Mouse (Mus musculus): ENCODE data around the gene Tanc2. TPM values are rescaled to one million over a fixed set of nuclear protein-coding genes. Genes with fewer than 3 reads are reported as not detected.

The Tanc2 gene
- polyA plus RNA-seq, 2 experiments: 0.66 to 0.89 TPM

DNA sequence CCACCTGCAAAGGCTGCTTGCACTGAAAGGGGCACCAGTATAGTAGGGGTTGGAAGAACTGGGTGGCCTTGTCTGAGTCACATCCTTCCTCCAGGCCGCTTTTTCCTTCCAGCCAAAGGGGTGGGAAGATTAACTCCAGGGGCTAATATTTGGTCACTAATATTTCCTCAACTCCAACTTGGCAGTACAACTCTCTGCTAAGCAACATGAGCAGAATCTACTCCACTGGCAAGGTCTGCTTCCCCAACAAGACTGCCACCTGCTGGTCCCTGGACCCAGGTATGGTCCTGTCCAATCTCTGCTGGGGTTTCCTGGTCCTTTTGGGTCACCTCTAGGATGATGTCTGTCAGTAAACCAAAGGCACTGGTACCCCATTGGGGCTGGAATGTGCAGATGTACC lies 379.7 kb downstream of the Tanc2 start:
- Histone ChIP-seq H3K9ac (replicated peaks) (no peak overlapping the region), H3K9me3 (ENCODE audit: control insufficient read depth, low read length) (no peaks in the 10 kb centered on the region), H3K4me1 (replicated peaks; ENCODE audit: control insufficient read depth in 2 of 2, insufficient read depth in 2 of 2, low read length in 1 of 2) (no peaks in the 10 kb centered on the region), H3K27me3 (ENCODE audit: control insufficient read depth, insufficient read depth, low read length) (peaks cover 32% of the 10 kb centered on the region), H3K36me3 (replicated peaks; ENCODE audit: control insufficient read depth, insufficient read depth, low read depth) (no peaks in the 10 kb centered on the region), H3K4me3 (ENCODE audit: insufficient read depth in 1 of 2, low read depth in 2 of 2, low read length in 2 of 2) (no peak overlapping the region), H3K4me2 (ENCODE audit: low read depth) (no peak overlapping the region), H3K27ac (no peak overlapping the region)
- DNase-seq (ENCODE audit: low read depth in 3 of 3, low spot score in 3 of 3) (no peak), ATAC-seq (ENCODE audit: insufficient read depth) (no peak)
- TF ChIP-seq CTCF (IDR thresholded peaks at IDR 0.05; ENCODE audit: low read depth) (peak; percentile 55), EP300 (IDR thresholded peaks at IDR 0.05; ENCODE audit: low read depth) (no peak)
- 12% methylated on average over 1 of the region's 1 CpGs for WGBS (ENCODE audit: insufficient replicate concordance)

DNA sequence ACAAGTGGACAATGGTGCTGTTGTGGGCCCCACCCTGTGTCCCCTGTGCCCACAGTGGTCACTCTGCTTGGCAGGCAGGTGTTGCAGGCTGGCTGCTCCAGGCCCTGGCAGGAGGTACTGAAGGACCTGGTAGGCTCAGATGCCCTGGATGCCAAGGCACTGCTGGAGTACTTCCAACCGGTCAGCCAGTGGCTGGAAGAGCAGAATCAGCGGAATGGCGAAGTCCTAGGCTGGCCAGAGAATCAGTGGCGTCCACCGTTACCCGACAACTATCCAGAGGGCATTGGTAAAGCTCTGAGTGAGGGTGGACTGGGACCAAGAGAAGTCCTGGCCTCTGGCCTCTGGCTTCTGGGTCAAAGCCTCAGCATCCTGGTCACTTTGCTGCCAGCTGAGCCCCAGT lies 384.8 kb downstream of the Tanc2 start:
- H3K9ac ChIP-seq (replicated peaks): no peak overlapping the region
- no peak for TF ChIP-seq CTCF (IDR thresholded peaks at IDR 0.05; ENCODE audit: low read depth)
- no peak for TF ChIP-seq EP300 (IDR thresholded peaks at IDR 0.05; ENCODE audit: low read depth)
- H3K9me3 ChIP-seq (ENCODE audit: control insufficient read depth, low read length): no peaks in the 10 kb centered on the region
- no peaks in the 10 kb centered on the region for H3K4me1 ChIP-seq (replicated peaks; ENCODE audit: control insufficient read depth in 2 of 2, insufficient read depth in 2 of 2, low read length in 1 of 2)
- H3K27ac ChIP-seq: no peak overlapping the region
- no peak for DNase-seq (ENCODE audit: low read depth in 3 of 3, low spot score in 3 of 3)
- H3K4me3 ChIP-seq (ENCODE audit: insufficient read depth in 1 of 2, low read depth in 2 of 2, low read length in 2 of 2): no peak overlapping the region
- WGBS (ENCODE audit: insufficient replicate concordance): 75% methylated on average over 6 of the region's 6 CpGs
- peaks cover 4% of the 10 kb centered on the region for H3K27me3 ChIP-seq (ENCODE audit: control insufficient read depth, insufficient read depth, low read length)
- ATAC-seq (ENCODE audit: insufficient read depth): no peak
- H3K36me3 ChIP-seq (replicated peaks; ENCODE audit: control insufficient read depth, insufficient read depth, low read depth): no peaks in the 10 kb centered on the region
- H3K4me2 ChIP-seq (ENCODE audit: low read depth): no peak overlapping the region

DNA sequence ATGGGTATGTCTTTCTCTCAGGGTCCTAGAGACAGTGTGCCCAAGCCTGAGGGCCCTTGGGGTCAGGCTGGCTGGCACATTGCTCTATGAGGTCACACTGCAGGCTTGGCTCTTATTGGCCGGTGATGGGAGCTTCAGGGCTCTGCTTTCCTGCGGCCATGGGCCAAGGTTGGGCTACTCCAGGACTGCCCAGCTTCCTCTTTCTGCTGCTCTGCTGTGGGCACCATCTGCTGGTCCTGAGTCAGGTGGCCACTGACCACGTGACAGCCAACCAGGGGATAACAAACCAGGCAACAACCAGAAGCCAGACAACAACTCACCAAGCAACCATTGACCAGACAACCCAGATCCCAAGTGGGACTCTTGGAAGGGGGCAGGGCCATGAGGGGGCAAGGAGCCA lies 385.3 kb downstream of the Tanc2 start:
- Histone ChIP-seq H3K9me3 (ENCODE audit: control insufficient read depth, low read length) (no peaks in the 10 kb centered on the region), H3K4me2 (ENCODE audit: low read depth) (no peak overlapping the region), H3K4me1 (replicated peaks; ENCODE audit: control insufficient read depth in 2 of 2, insufficient read depth in 2 of 2, low read length in 1 of 2) (no peaks in the 10 kb centered on the region), H3K27me3 (ENCODE audit: control insufficient read depth, insufficient read depth, low read length) (no peaks in the 10 kb centered on the region), H3K4me3 (ENCODE audit: insufficient read depth in 1 of 2, low read depth in 2 of 2, low read length in 2 of 2) (no peak overlapping the region), H3K27ac (no peak overlapping the region), H3K9ac (replicated peaks) (no peak overlapping the region), H3K36me3 (replicated peaks; ENCODE audit: control insufficient read depth, insufficient read depth, low read depth) (no peaks in the 10 kb centered on the region)
- 37% methylated on average over 3 of the region's 3 CpGs for WGBS (ENCODE audit: insufficient replicate concordance)
- no peak for ATAC-seq (ENCODE audit: insufficient read depth)
- TF ChIP-seq CTCF (IDR thresholded peaks at IDR 0.05; ENCODE audit: low read depth) (no peak), EP300 (IDR thresholded peaks at IDR 0.05; ENCODE audit: low read depth) (no peak)
- DNase-seq (ENCODE audit: low read depth in 3 of 3, low spot score in 3 of 3): no peak

DNA sequence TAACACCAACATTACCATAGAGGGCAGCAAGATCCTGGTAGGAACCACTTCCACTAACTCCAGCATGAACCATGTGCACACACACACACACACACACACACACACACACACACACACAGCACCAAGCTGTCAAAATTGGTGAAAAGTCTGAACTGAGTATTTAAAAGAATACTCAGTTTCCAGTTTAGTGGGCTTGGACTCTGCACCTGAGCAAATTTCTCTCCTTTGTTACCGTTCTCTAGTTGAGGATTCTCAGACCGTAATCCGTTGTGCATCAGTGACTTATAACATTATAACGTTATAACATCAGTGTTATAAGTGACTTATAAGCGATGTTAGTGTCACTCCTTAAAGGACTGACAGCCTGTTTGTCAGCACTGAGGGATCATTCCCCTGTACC lies 385.9 kb downstream of the Tanc2 start:
- DNase-seq (ENCODE audit: low read depth in 3 of 3, low spot score in 3 of 3): no peak
- Histone ChIP-seq H3K4me1 (replicated peaks; ENCODE audit: control insufficient read depth in 2 of 2, insufficient read depth in 2 of 2, low read length in 1 of 2) (no peaks in the 10 kb centered on the region), H3K27ac (no peak overlapping the region), H3K4me3 (ENCODE audit: insufficient read depth in 1 of 2, low read depth in 2 of 2, low read length in 2 of 2) (no peak overlapping the region), H3K9ac (replicated peaks) (no peak overlapping the region), H3K36me3 (replicated peaks; ENCODE audit: control insufficient read depth, insufficient read depth, low read depth) (no peaks in the 10 kb centered on the region), H3K9me3 (ENCODE audit: control insufficient read depth, low read length) (no peaks in the 10 kb centered on the region), H3K27me3 (ENCODE audit: control insufficient read depth, insufficient read depth, low read length) (no peaks in the 10 kb centered on the region), H3K4me2 (ENCODE audit: low read depth) (no peak overlapping the region)
- WGBS (ENCODE audit: insufficient replicate concordance): 77% methylated on average over 5 of the region's 5 CpGs
- TF ChIP-seq CTCF (IDR thresholded peaks at IDR 0.05; ENCODE audit: low read depth) (no peak), EP300 (IDR thresholded peaks at IDR 0.05; ENCODE audit: low read depth) (no peak)
- no peak for ATAC-seq (ENCODE audit: insufficient read depth)

DNA sequence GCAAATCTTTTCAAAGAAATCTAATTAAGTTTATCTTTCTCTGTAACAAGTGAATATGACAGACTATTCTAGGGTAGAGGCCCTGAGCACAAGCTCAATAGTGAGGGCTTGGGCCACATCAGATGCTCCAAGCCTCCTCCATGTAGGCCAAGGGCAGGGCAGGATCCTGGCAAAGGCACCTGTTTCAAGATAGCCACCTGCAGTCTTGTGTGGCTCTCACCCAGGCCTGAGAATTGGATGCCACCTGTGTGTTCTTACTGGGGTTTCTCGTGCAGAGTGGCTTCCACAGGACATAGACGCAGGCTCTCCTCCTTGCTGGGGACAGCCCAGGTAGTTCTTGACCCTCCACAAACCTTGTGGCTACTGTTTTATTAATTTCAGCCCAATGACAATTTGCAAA lies 388.4 kb downstream of the Tanc2 start:
- no peaks in the 10 kb centered on the region for H3K4me1 ChIP-seq (replicated peaks; ENCODE audit: control insufficient read depth in 2 of 2, insufficient read depth in 2 of 2, low read length in 1 of 2)
- ATAC-seq (ENCODE audit: insufficient read depth): no peak
- H3K36me3 ChIP-seq (replicated peaks; ENCODE audit: control insufficient read depth, insufficient read depth, low read depth): no peaks in the 10 kb centered on the region
- no peak for DNase-seq (ENCODE audit: low read depth in 3 of 3, low spot score in 3 of 3)
- no peak overlapping the region for H3K27ac ChIP-seq
- H3K4me3 ChIP-seq (ENCODE audit: insufficient read depth in 1 of 2, low read depth in 2 of 2, low read length in 2 of 2): no peak overlapping the region
- 59% methylated on average over 2 of the region's 2 CpGs for WGBS (ENCODE audit: insufficient replicate concordance)
- no peaks in the 10 kb centered on the region for H3K9me3 ChIP-seq (ENCODE audit: control insufficient read depth, low read length)
- no peak overlapping the region for H3K9ac ChIP-seq (replicated peaks)
- TF ChIP-seq CTCF (IDR thresholded peaks at IDR 0.05; ENCODE audit: low read depth) (no peak), EP300 (IDR thresholded peaks at IDR 0.05; ENCODE audit: low read depth) (no peak)
- no peaks in the 10 kb centered on the region for H3K27me3 ChIP-seq (ENCODE audit: control insufficient read depth, insufficient read depth, low read length)
- H3K4me2 ChIP-seq (ENCODE audit: low read depth): no peak overlapping the region

Data from liver, embryonic 14.5 days (tissue).